Mouse (Mus musculus): ENCODE results near the gene Ifi27. TPM values are rescaled to one million over a fixed set of nuclear protein-coding genes. Genes with fewer than 3 reads are reported as not detected.

Ifi27 gene
- polyA plus RNA-seq, 1 experiment from 2014 or later: 38.0 TPM

Other genes with a start within 250 kb of the Ifi27 start
- 0.25 and 0.37 TPM in 2 replicates for gene Prima1, start 192.1 kb upstream of the Ifi27 start, polyA plus RNA-seq (2015; fragmentation: Nextera tagmentation; extraction: Ambion mirVana)
- gene Fam181a, start 123.2 kb upstream of the Ifi27 start, polyA plus RNA-seq (2015; fragmentation: Nextera tagmentation; extraction: Ambion mirVana): not detected in 2 replicates
- 194 and 219 TPM in 2 replicates for gene Asb2, start 78.2 kb upstream of the Ifi27 start, polyA plus RNA-seq (2015; fragmentation: Nextera tagmentation; extraction: Ambion mirVana)
- 9.9 and 11.2 TPM in 2 replicates for gene Otub2, start 45.5 kb upstream of the Ifi27 start, polyA plus RNA-seq (2015; fragmentation: Nextera tagmentation; extraction: Ambion mirVana)
- gene 9330161L09Rik, start 26.4 kb upstream of the Ifi27 start, polyA plus RNA-seq (2015; fragmentation: Nextera tagmentation; extraction: Ambion mirVana): 0.19 and 0.42 TPM in 2 replicates
- 56.9 and 79.8 TPM in 2 replicates for gene Ddx24, start 8.4 kb upstream of the Ifi27 start, polyA plus RNA-seq (2015; fragmentation: Nextera tagmentation; extraction: Ambion mirVana)
- 13.8 and 20.7 TPM in 2 replicates for gene Ifi27l2a, start 9.5 kb downstream of the Ifi27 start, polyA plus RNA-seq (2015; fragmentation: Nextera tagmentation; extraction: Ambion mirVana)
- 0.19 and 0.29 TPM in 2 replicates for gene Ifi27l2b, start 23.0 kb downstream of the Ifi27 start, polyA plus RNA-seq (2015; fragmentation: Nextera tagmentation; extraction: Ambion mirVana)
- 0.23 and 0.32 TPM in 2 replicates for gene Ppp4r4, start 98.1 kb downstream of the Ifi27 start, polyA plus RNA-seq (2015; fragmentation: Nextera tagmentation; extraction: Ambion mirVana)
- 0.55 TPM in 1 of 2 replicates, not detected in the other for gene Serpina10, start 197.2 kb downstream of the Ifi27 start, polyA plus RNA-seq (2015; fragmentation: Nextera tagmentation; extraction: Ambion mirVana)
- 1.2 and 10.7 TPM in 2 replicates for gene Serpina6, start 223.0 kb downstream of the Ifi27 start, polyA plus RNA-seq (2015; fragmentation: Nextera tagmentation; extraction: Ambion mirVana)
- gene Serpina16, start 241.9 kb downstream of the Ifi27 start, polyA plus RNA-seq (2015; fragmentation: Nextera tagmentation; extraction: Ambion mirVana): not detected in 2 replicates

All from heart, embryonic 15.5 days (tissue).